Mouse (Mus musculus) gastrocnemius, postnatal 14 days (tissue): ENCODE results near the gene Bola1. TPM values are rescaled to one million over a fixed set of nuclear protein-coding genes. Genes with fewer than 3 reads are reported as not detected.

ENCODE experiments used
- DNase-seq: peaks from one replicate; pipeline ENCODE4 v3.0.0; 2021; ENCODE audit warnings: mixed read lengths
- intact Hi-C: fragments of 180-260 bp; cut with DNase I; formaldehyde crosslinking; loops from one replicate; pipeline ENCODE4 v1.15.1; 2025; ENCODE audit warnings: low total_unique reads
- microRNA-seq, 2 experiments: library from miRNA; unstranded; fragments of <30 nt; microRNA quantifications; one replicate each; pipeline ENCODE4 v1.2.0; 2021
- total RNA-seq, 2 experiments: library from RNA; stranded (reverse); gene quantifications; 2 replicates each; pipeline ENCODE4 v1.2.3; 2021

Gene Bola1
- total RNA-seq, 2 experiments from 2014 or later: 26.4 to 27.7 TPM

DNA sequence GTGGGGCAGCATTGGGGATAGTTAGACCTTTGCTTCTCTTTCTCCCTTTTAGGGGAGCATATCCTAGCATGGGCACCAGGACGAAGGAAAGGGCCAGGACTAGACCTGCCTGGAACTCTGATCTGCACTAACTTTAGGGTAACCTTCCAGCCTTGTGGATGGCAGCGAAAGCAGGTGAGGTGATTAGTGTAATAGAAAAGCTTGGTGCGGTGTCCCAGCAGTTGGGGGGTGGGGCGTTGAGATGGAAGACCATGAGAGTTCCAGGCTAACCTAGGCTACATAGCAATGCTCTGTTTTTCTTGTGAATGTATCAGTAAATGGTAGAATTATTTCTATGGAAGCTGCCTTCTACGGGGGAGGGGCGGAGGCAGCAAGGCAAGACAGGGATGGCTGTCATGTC lies 56.5 kb downstream of the Bola1 start:
- intact Hi-C loops: no loop called here
- no peak for DNase-seq

DNA sequence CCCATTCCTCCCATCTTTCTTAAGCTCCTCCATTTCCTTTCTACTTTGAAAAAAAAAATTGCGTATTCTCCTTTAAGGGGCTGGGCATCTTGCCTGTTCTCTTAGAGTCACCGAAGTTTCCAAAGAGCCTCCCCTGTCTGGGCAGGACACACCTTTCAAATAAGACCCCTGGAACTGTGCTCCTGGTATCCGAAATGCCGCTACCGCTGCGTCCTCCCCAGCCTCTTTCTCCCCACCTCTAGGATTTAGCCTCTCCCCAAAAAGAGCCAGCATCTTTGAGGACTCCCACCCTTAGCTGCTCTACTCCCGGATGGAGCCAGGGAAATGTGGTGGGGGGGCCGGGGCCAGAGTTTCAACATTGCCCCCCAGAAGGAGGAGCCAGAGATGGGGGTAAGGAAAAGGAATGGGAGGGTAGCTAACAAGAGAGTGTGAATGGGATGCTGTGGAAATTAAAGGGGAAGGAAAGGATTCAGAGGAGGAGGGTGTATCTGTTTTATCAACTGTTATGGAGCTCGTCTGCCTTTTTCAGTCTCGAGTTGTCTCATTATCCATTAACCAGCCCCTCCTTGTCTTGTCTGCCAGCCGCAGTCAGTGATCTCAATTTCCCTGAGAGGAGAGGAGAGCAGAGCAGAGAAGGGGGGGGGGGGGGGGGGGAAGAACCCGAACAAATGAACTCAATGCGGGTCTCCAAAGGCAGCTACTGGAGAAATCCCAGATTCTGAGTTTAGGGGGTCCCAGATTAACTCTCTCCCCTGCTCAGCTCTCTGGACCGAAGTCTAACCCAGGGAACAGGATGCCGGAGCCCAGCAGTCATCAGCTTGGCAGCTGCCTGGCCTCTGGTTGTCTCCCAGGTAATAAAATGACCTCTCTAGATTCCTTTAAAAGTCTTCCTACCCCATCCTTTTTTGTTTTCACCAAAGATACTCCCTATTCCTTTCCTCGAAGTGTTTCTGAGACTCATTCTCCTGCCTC lies 57.4 kb downstream of the Bola1 start, which contains the start of gene Mtmr11:
Mtmr11 (plus strand) TSS at position 136 of the 972 bp plus-strand sequence.
- intact Hi-C loops: no loop called here

DNA sequence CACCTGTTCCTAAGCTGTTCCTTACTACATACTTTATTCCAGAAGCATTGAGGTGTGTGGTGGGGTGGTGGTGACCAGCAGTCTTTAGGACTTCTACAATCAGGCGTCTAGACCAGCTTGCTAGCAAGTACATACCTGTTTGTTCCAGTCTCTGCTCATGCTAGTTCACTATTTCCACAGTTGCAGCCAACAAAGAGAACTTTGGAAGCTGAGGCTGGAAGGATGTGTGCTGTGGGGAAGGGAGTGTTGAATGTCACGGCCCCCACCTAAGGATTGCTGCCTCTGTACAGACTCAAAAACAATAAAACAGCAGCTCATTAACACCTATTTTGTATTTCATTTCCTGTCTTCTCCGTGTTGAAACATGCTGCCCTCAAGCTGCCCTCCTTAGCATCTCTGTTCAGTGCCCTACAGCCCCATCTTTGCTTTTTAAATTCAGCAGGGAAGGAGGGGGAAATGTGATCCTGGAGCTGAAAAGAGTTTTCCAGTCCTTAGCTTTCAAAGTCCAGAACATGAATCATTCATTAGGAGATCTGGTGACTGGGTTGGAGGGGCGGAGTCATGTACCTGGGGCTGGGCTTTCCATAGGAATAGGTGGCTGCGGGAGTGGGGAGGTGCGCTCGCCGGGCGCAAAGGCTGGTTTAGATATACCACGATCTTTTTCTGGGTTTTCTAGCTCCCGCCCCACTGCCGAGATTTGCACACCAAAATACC lies 58.5 kb downstream of the Bola1 start:
- no peak for DNase-seq
- intact Hi-C loops: no loop called here

More for the DNA sequence above, 57.4 kb downstream of the Bola1 start, which contains the start of gene Mtmr11:
- DNase-seq: no peak

DNA sequence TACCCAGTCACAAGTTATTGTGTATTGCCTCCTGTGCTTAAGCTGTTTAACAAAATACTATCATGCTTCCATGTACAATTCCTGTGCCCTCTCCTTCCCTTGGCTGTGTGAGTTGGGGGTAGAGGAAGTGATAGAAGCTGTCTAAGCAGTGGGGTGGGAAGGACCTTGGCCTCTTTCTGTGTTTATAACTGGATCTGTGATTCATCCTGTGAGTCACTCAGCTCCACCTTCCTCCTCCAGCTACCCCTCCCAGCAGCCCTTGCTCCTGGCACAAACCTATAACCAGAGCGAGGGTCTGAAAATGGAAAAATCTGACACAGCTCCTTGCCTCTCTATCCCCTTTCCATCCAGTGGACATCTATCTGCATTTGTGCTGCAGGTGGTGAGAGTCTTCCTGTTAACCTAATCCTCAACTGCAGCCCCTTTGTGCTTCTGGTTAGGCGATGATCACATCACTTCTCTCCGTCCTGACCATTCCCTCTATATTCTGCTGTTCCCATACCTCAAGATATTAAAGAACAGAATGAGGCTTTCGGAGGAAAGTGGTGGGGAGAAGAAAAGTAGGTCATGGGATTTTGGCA lies 59.2 kb downstream of the Bola1 start:
- DNase-seq: peak; percentile 59
- intact Hi-C loops: no loop called here

DNA sequence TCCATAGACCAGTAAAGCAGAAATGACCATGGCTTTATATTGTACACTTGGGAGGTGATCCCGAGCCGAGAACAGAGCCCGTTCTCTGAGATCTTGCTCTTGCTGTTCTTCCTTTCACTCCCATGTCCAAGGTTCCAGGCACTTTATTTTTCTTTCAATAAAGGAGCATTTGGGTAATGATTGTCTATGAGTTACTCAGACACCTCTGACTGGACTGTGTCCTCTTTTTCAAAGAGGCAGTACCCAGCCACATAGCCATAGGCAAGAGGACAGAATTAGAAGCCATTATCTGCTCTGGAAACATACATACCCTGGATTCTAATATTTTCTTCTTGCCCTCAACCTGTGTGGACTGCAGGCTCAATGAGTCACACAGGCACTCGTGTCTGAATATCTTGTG lies 59.7 kb downstream of the Bola1 start:
- no peak for DNase-seq
- intact Hi-C loops: loop anchor here (10.0 kb wide), 1 partner anchor 195 kb away; no protein-coding TSS in a partner anchor

DNA sequence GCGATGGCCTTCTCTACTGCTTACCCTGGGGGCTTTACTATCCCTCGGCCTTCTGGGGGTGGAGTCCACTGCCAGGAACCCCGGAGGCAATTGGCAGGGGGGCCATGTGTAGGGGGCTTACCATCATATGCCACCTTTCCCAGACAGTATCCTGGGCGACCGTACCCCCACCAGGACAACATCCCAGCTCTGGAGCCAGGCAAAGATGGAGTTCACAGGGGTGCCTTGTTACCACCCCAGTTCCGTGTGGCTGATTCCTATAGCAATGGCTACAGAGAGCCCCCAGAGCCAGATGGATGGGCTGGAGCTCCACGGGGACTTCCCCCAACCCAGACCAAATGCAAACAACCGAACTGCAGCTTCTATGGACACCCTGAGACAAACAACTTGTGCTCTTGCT lies 64.0 kb downstream of the Bola1 start:
- no peak for DNase-seq
- intact Hi-C loops: loop anchor here (10.0 kb wide), 1 partner anchor 191 kb away; no protein-coding TSS in a partner anchor

DNA sequence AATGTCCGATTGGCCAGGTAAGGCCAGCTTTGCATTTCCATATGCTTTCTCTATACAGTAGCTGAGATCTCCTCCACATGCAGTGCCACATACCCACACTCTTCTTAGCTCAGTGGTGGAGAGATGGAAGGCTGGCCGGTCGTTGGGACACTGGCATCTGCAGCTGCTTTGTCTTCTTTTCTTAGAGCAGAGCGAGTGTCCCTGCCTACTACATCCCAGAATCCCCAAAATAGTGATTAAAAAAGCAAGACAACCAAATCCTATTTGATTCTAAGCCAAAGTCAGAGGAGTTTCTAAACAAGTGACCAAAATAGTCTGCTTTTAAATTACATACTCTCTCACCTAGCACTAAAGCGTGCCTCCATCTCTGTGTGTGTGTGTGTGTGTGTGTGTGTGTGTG lies 66.9 kb downstream of the Bola1 start:
- no peak for DNase-seq
- intact Hi-C loops: loop anchor here (10.0 kb wide), 1 partner anchor 188 kb away; no protein-coding TSS in a partner anchor

DNA sequence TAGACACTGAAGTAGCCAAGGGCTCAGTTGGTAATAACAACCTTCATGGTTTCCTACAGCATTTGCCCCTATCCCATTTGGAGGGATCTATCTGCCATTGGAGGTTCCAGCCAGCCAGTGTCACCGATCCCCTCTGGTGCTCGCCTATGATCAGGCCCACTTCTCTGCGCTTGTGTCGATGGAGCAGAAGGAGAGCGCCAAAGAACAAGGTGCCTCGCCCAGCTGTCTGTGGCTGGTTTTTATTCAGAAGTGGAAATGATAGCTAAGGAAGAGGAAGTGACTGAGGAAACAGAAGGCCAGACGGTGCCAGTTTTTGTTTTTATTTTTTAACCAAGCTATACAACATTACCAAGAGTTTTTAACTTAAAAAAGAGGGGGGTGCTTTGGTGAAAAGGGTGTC lies 67.7 kb downstream of the Bola1 start:
- intact Hi-C loops: loop anchor here (10.0 kb wide), 1 partner anchor 187 kb away; no protein-coding TSS in a partner anchor
- no peak for DNase-seq

DNA sequence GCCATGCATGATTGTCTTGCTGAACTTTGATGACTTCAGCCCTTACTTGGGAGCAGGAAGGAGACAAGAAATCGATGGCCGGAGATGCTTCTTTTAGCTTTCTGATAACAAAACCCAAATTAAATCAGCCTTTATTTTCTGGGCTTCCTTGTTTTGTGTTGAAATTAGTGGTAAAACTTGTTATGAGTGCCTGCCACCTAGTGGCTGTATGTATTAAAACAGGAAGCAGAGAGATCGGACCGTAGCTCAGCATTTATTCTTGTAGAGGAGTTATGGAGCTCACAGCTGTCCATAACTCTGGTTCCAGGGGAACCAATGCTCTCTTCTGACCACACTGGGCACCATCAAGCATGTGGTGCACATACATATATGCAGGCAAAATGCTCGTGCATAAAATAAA lies 71.6 kb downstream of the Bola1 start:
- intact Hi-C loops: loop anchor here (5.0 kb wide), 2 partner anchors 66 to 81 kb away; no protein-coding TSS in a partner anchor
- no peak for DNase-seq

Small RNAs within 50 kb of the gene (microRNA-seq; reads per million reads assigned to microRNA genes)
- gene Gm44492 (0 reads per million in 2 experiments), gene Gm47311 (0 reads per million in 2 experiments), gene Gm47313 (0 reads per million in 2 experiments)

Other genes starting within 250 kb of the Bola1 start
- 10 to 100 TPM; 30.0 to 50.8 TPM for gene Plekho1, start 223.7 kb downstream of the Bola1 start, total RNA-seq
- gene Vps45, start 161.2 kb downstream of the Bola1 start, total RNA-seq: 10 to 100 TPM; 21.4 to 23.6 TPM
- 10 to 100 TPM; 44.4 to 44.7 TPM for gene Otud7b, start 115.2 kb downstream of the Bola1 start, total RNA-seq
- gene Mtmr11, start 57.7 kb downstream of the Bola1 start, total RNA-seq: 1 to 10 TPM; 4.1 to 5.2 TPM
- gene Sf3b4, start 47.4 kb downstream of the Bola1 start, total RNA-seq: 10 to 100 TPM; 10.3 to 13.2 TPM
- gene Sv2a, start 38.6 kb downstream of the Bola1 start, total RNA-seq: 1 to 10 TPM; 1.8 to 4.0 TPM
- 1 to 10 TPM; 3.4 to 7.1 TPM for gene Hist2h2ab, start 156 bp upstream of the Bola1 start, total RNA-seq
- gene Hist2h2ac, start 1.2 kb upstream of the Bola1 start, total RNA-seq: 10 to 100 TPM; 33.7 to 41.7 TPM
- gene Hist2h2be, start 1.4 kb upstream of the Bola1 start, total RNA-seq: 1 to 10 TPM; 4.3 to 4.4 TPM
- gene Hist2h3c2, start 19.4 kb upstream of the Bola1 start, total RNA-seq: 10 to 100 TPM; 30.3 to 31.5 TPM
- gene Hist2h2aa2, start 20.6 kb upstream of the Bola1 start, total RNA-seq: 100 to 1,000 TPM; 353 to 418 TPM
- gene Hist2h2aa1, start 25.8 kb upstream of the Bola1 start, total RNA-seq: 10 to 100 TPM in 1 of 2 experiments, 1 to 10 TPM in 1; 3.3 to 12.8 TPM
- gene Hist2h3c1, start 27.0 kb upstream of the Bola1 start, total RNA-seq: not detected
- gene Hist2h4, start 43.6 kb upstream of the Bola1 start, total RNA-seq: 10 to 100 TPM; 20.5 to 21.2 TPM
- 100 to 1,000 TPM; 154 to 189 TPM for gene Hist2h3b, start 48.9 kb upstream of the Bola1 start, total RNA-seq
- 100 to 1,000 TPM; 160 to 175 TPM for gene Hist2h2bb, start 50.0 kb upstream of the Bola1 start, total RNA-seq
- under 1 TPM; 0.33 to 0.45 TPM for gene Fcgr1, start 74.3 kb upstream of the Bola1 start, total RNA-seq
- gene BC107364, start 232.6 kb upstream of the Bola1 start, total RNA-seq: not detected